Mouse (Mus musculus) stomach, embryonic 14.5 days (tissue): Measurements from ENCODE around the gene Dnaja2. TPM values are rescaled to one million over a fixed set of nuclear protein-coding genes. Genes with fewer than 3 reads are reported as not detected.

Experiments used
- ATAC-seq: fragments of 200-750 bp; cut with Nextera tagmentation; 2 replicates; pipeline ENCODE4 v1.8.0; 2017; ENCODE audit warnings: low read depth, moderate TSS enrichment; ENCODE audit not compliant: insufficient number of reproducible peaks, insufficient read depth, low FRiP score
- H3K27ac ChIP-seq: fragments of 300-500 bp; sonication (generic); 2 replicates; pipeline ENCODE4 v1.5.1; 2014; ENCODE audit warnings: mild to moderate bottlenecking, low read length, moderate library complexity, mixed read lengths
- H3K27me3 ChIP-seq: fragments of 300-500 bp; sonication (generic); 2 replicates; pipeline ENCODE4 v1.6.1; 2014; ENCODE audit warnings: low read length, control low read depth, mixed read lengths; ENCODE audit not compliant: control insufficient read depth, insufficient read depth
- H3K36me3 ChIP-seq: fragments of 300-500 bp; sonication (generic); 2 replicates; pipeline ENCODE4 v1.6.1; 2014; ENCODE audit warnings: mild to moderate bottlenecking, control low read depth, low read length, moderate library complexity, mixed read lengths; ENCODE audit not compliant: control insufficient read depth, insufficient read depth
- H3K4me1 ChIP-seq: fragments of 300-500 bp; sonication (generic); 2 replicates; pipeline ENCODE4 v1.6.1; 2014; ENCODE audit warnings: low read length, control low read depth, mixed read lengths; ENCODE audit not compliant: control insufficient read depth, insufficient read depth
- H3K4me2 ChIP-seq: fragments of 300-500 bp; sonication (generic); replicated peaks from 2 replicates; pipeline ENCODE4 v1.6.1; 2014; ENCODE audit warnings: low read depth, low read length, control low read depth
- H3K4me3 ChIP-seq: fragments of 300-500 bp; sonication (generic); 2 replicates; pipeline ENCODE4 v1.5.1; 2014; ENCODE audit warnings: low read depth, low read length, control low read depth
- H3K9ac ChIP-seq: fragments of 300-500 bp; sonication (generic); replicated peaks from 2 replicates; pipeline ENCODE4 v1.6.1; 2014; ENCODE audit warnings: low read depth, mild to moderate bottlenecking, control low read depth, low read length, moderate library complexity, mixed read lengths
- H3K9me3 ChIP-seq: fragments of 300-500 bp; sonication (generic); 2 replicates; pipeline ENCODE4 v1.6.1; 2016; ENCODE audit warnings: low read depth, low read length, control low read depth; ENCODE audit not compliant: control insufficient read depth
- WGBS: fragments of 180-500 bp; shearing (Covaris S2); extraction: QIAGEN DNeasy Blood & Tissue Kit; methylation state at CpG from one replicate; pipeline ENCODE4 v1.1.7; 2014; 5-methylcytosine and 5-hydroxymethylcytosine counted together
- polyA plus RNA-seq: library from polyadenylated mRNA; unstranded; fragments of >200 nt; fragmentation: Nextera tagmentation; extraction: Ambion mirVana; gene quantifications from 2 replicates; pipeline ENCODE4 v1.2.1, GENCODE M21; 2014

Dnaja2 gene
- polyA plus RNA-seq, 1 experiment from 2014 or later = 151 TPM

DNA sequence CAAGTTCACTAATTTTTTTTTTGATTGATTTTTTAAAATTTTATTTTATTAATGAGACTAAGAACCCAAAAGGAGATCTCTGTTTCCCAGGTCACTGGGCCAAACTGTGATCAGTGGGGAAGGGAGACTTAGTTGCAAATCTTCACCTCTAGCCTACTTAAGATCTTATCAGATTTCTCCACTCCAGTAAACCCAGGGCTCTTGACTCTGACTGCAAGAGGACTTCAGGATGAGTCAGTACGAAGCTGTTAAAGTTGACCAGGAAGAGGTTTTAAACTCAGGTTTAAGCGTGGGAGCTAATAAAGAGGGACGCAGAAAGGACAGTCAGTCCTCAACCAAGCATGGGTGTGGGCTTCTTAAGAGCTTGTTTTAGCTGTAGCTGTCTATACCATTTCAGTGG is 38.2 kb upstream of the Dnaja2 start:
- Histone ChIP-seq H3K4me3 (no peak overlapping the region), H3K4me1 (no peaks in the 10 kb centered on the region), H3K27me3 (no peaks in the 10 kb centered on the region), H3K9ac (no peak overlapping the region), H3K27ac (no peak overlapping the region), H3K9me3 (no peaks in the 10 kb centered on the region), H3K4me2 (no peak overlapping the region), H3K36me3 (no peaks in the 10 kb centered on the region)
- WGBS = 82% methylated on average over 3 of the region's 3 CpGs
- ATAC-seq = no peak

- ATAC-seq = no peak
- no peak overlapping the region for H3K27ac ChIP-seq
- no peaks in the 10 kb centered on the region for H3K27me3 ChIP-seq
- WGBS = 71% methylated on average over 1 of the region's 1 CpGs
- no peak overlapping the region for H3K4me2 ChIP-seq
- H3K36me3 ChIP-seq = no peaks in the 10 kb centered on the region
- H3K4me3 ChIP-seq = no peak overlapping the region
- no peaks in the 10 kb centered on the region for H3K4me1 ChIP-seq
- H3K9me3 ChIP-seq = no peaks in the 10 kb centered on the region
- H3K9ac ChIP-seq = no peak overlapping the region
Measured at GRCm38 (mm10) chr8:85591532-85591931, 36.4 kb upstream of the Dnaja2 start.

DNA sequence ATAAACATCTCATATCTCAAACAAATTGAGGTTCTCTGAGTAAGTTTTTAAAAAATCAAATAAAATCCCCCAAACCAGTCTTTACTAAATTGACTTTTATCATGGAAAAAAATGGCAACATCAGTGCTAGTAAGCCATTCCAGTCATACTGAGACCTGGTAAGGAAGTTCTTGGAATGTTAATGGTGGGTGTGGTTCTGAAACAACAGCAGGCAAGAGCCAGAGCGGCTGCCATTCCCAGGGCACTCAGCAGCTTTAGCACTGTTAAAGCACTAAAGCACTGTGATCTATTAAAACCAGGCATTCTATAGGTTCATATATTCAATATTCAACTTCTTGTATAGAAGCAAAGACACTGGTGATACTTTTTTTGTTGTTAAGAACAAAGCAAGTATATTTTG is 35.1 kb upstream of the Dnaja2 start:
- Histone ChIP-seq H3K27me3 (no peaks in the 10 kb centered on the region), H3K9me3 (no peaks in the 10 kb centered on the region), H3K36me3 (no peaks in the 10 kb centered on the region), H3K4me1 (no peaks in the 10 kb centered on the region), H3K27ac (no peak overlapping the region), H3K4me2 (no peak overlapping the region), H3K4me3 (no peak overlapping the region), H3K9ac (no peak overlapping the region)
- 61% methylated on average over 1 of the region's 1 CpGs for WGBS
- ATAC-seq = no peak

DNA sequence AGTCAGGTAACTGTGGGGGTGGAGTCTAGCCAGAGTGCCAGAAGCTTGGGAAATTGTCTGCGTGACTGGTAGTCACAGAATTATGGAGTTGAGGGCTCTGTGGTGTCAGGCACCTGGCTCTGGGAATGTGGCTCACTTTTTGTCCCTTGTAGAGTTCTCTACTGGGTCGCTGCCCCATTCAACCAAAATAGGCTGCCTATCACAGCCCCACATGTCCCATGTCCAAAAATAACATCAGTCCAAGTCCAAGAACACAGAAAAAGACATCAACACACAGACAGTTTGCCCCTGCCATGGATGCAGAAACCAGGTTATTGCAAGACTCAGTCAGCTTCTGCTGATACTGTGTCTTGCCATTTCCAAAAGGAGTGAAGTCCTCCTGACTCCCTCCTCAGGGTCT is 33.5 kb upstream of the Dnaja2 start:
- H3K4me2 ChIP-seq = no peak overlapping the region
- no peak for ATAC-seq
- H3K27ac ChIP-seq = no peak overlapping the region
- H3K9ac ChIP-seq = no peak overlapping the region
- H3K36me3 ChIP-seq = no peaks in the 10 kb centered on the region
- H3K4me3 ChIP-seq = no peak overlapping the region
- 88% methylated on average over 2 of the region's 2 CpGs for WGBS
- no peaks in the 10 kb centered on the region for H3K9me3 ChIP-seq
- no peaks in the 10 kb centered on the region for H3K4me1 ChIP-seq
- no peaks in the 10 kb centered on the region for H3K27me3 ChIP-seq

GRCm38 (mm10) chr8:85577666-85578065 is 22.5 kb upstream of the Dnaja2 start:
- ATAC-seq = no peak

DNA sequence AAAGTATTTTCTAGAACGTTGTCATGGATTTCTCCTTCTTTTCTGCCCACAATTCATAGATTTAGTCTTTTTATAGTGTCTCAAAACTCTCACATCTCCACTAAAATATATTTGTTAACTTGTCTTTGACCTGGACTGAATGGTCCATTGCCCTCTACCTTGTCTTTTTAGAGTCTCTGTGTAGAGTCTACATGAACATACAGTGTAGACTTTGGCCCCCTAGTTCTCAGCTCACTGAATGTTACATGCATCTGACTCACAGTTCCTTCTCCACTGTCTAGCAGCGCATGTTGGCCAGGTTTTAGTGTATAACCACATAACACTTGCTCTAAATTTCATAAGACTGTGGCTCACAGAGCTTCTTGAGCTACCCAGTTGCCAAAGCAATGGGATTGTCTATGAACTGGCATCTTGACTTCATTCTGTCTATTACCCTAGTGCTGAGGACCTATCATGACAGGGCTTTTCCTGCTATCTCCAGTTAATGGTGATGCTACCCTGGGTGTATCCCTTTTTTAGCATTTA is 18.9 kb upstream of the Dnaja2 start:
- H3K36me3 ChIP-seq = no peaks in the 10 kb centered on the region
- H3K9me3 ChIP-seq = no peaks in the 10 kb centered on the region
- H3K27ac ChIP-seq = no peak overlapping the region
- H3K4me3 ChIP-seq = no peak overlapping the region
- no peak overlapping the region for H3K4me2 ChIP-seq
- no peaks in the 10 kb centered on the region for H3K4me1 ChIP-seq
- WGBS = 74% methylated on average over 2 of the region's 2 CpGs
- no peak overlapping the region for H3K9ac ChIP-seq
- ATAC-seq = no peak
- no peaks in the 10 kb centered on the region for H3K27me3 ChIP-seq

More at GRCm38 (mm10) chr8:85577666-85578065, 22.5 kb upstream of the Dnaja2 start:
- Histone ChIP-seq H3K9me3 (no peaks in the 10 kb centered on the region), H3K9ac (no peak overlapping the region), H3K27ac (no peak overlapping the region), H3K4me3 (no peak overlapping the region), H3K27me3 (no peaks in the 10 kb centered on the region), H3K36me3 (no peaks in the 10 kb centered on the region), H3K4me2 (no peak overlapping the region), H3K4me1 (no peaks in the 10 kb centered on the region)
- 86% methylated on average over 3 of the region's 3 CpGs for WGBS

GRCm38 (mm10) chr8:85570466-85570865 is 15.3 kb upstream of the Dnaja2 start:
- Histone ChIP-seq H3K4me3 (no peak overlapping the region), H3K4me2 (no peak overlapping the region), H3K9ac (no peak overlapping the region), H3K27ac (no peak overlapping the region), H3K36me3 (no peaks in the 10 kb centered on the region), H3K27me3 (no peaks in the 10 kb centered on the region), H3K4me1 (no peaks in the 10 kb centered on the region), H3K9me3 (no peaks in the 10 kb centered on the region)
- ATAC-seq = no peak
- 86% methylated on average over 4 of the region's 4 CpGs for WGBS

- Histone ChIP-seq H3K4me1 (no peaks in the 10 kb centered on the region), H3K27me3 (no peaks in the 10 kb centered on the region), H3K4me2 (no peak overlapping the region), H3K9ac (no peak overlapping the region), H3K4me3 (no peak overlapping the region), H3K27ac (no peak overlapping the region), H3K36me3 (no peaks in the 10 kb centered on the region), H3K9me3 (no peaks in the 10 kb centered on the region)
- no peak for ATAC-seq
- 87% methylated on average over 2 of the region's 2 CpGs for WGBS
Measured at GRCm38 (mm10) chr8:85567801-85568200, 12.7 kb upstream of the Dnaja2 start.

- Histone ChIP-seq H3K27ac (no peak overlapping the region), H3K9ac (no peak overlapping the region), H3K9me3 (no peaks in the 10 kb centered on the region), H3K4me2 (no peak overlapping the region), H3K36me3 (no peaks in the 10 kb centered on the region), H3K4me1 (no peaks in the 10 kb centered on the region), H3K4me3 (no peak overlapping the region), H3K27me3 (no peaks in the 10 kb centered on the region)
- no peak for ATAC-seq
- WGBS = 59% methylated on average over 3 of the region's 3 CpGs
Measured at GRCm38 (mm10) chr8:85565186-85565585, 10.0 kb upstream of the Dnaja2 start.
